Mouse (Mus musculus): ENCODE measurements around the gene Dcaf4.

Gene Dcaf4

GRCm38 (mm10) chr12:83496736-83497135 is 23.5 kb upstream of the Dcaf4 start:
- DNase-seq: no peak

GRCm38 (mm10) chr12:83497959-83498358 is 22.3 kb upstream of the Dcaf4 start:
- DNase-seq: no peak

GRCm38 (mm10) chr12:83499256-83499655 is 21.0 kb upstream of the Dcaf4 start:
- DNase-seq: no peak

GRCm38 (mm10) chr12:83502190-83502589 is 18.1 kb upstream of the Dcaf4 start:
- DNase-seq: peak; percentile 45

GRCm38 (mm10) chr12:83506543-83506942 is 13.7 kb upstream of the Dcaf4 start:
- DNase-seq: no peak

GRCm38 (mm10) chr12:83510586-83510985 is 9.7 kb upstream of the Dcaf4 start:
- no peak for DNase-seq

- no peak for DNase-seq
Observed at GRCm38 (mm10) chr12:83512783-83513182, 7.5 kb upstream of the Dcaf4 start.

- no peak for DNase-seq
Observed at GRCm38 (mm10) chr12:83513185-83513584, 7.1 kb upstream of the Dcaf4 start.

- no peak for DNase-seq
Observed at GRCm38 (mm10) chr12:83514216-83514615, 6.0 kb upstream of the Dcaf4 start.

- DNase-seq: no peak
Observed at GRCm38 (mm10) chr12:83517580-83517979, 2.7 kb upstream of the Dcaf4 start.

GRCm38 (mm10) chr12:83521083-83521482 is 817 bp downstream of the Dcaf4 start:
- no peak for DNase-seq

- no peak for DNase-seq
Observed at GRCm38 (mm10) chr12:83523056-83523455, 2.8 kb downstream of the Dcaf4 start.

GRCm38 (mm10) chr12:83523892-83524291 is 3.6 kb downstream of the Dcaf4 start:
- no peak for DNase-seq

GRCm38 (mm10) chr12:83524329-83524728 is 4.1 kb downstream of the Dcaf4 start:
- no peak for DNase-seq

GRCm38 (mm10) chr12:83525822-83526544 is 5.7 kb downstream of the Dcaf4 start:
- DNase-seq: no peak

GRCm38 (mm10) chr12:83527816-83528215 is 7.5 kb downstream of the Dcaf4 start:
- no peak for DNase-seq

GRCm38 (mm10) chr12:83528665-83529064 is 8.4 kb downstream of the Dcaf4 start:
- DNase-seq: no peak

- DNase-seq: no peak
Observed at GRCm38 (mm10) chr12:83531992-83532391, 11.7 kb downstream of the Dcaf4 start.

- DNase-seq: no peak
Observed at GRCm38 (mm10) chr12:83532966-83533365, 12.7 kb downstream of the Dcaf4 start.

GRCm38 (mm10) chr12:83534190-83534589 is 13.9 kb downstream of the Dcaf4 start:
- DNase-seq: no peak

- DNase-seq: no peak
Observed at GRCm38 (mm10) chr12:83535428-83535827, 15.2 kb downstream of the Dcaf4 start.

- peak; percentile 21 for DNase-seq
Observed at GRCm38 (mm10) chr12:83536039-83536438, 15.8 kb downstream of the Dcaf4 start.

GRCm38 (mm10) chr12:83543997-83544396 is 23.7 kb downstream of the Dcaf4 start:
- DNase-seq: no peak

- DNase-seq: no peak
Observed at GRCm38 (mm10) chr12:83544791-83545190, 24.5 kb downstream of the Dcaf4 start.

- no peak for DNase-seq
Observed at GRCm38 (mm10) chr12:83551305-83551704, 31.0 kb downstream of the Dcaf4 start.

All from liver (tissue).